Mouse (Mus musculus) brain, adult 10 weeks (tissue): ENCODE results near the gene Larp6. TPM values are rescaled to one million over a fixed set of nuclear protein-coding genes. Genes with fewer than 3 reads are reported as not detected.

Source experiments
- polyA plus RNA-seq: library from polyadenylated mRNA; stranded (reverse); fragments of 350-450 nt; fragmentation: Illumina TruSeq; extraction: RNeasy Lipid Tissue Mini Kit (QIAGEN cat#74804); gene quantifications from one replicate; pipeline ENCODE4 v1.2.3, GENCODE M21; 2015; ENCODE audit warnings: low read depth, low replicate concordance

Gene Larp6
- 30.3 TPM for polyA plus RNA-seq

DNA sequence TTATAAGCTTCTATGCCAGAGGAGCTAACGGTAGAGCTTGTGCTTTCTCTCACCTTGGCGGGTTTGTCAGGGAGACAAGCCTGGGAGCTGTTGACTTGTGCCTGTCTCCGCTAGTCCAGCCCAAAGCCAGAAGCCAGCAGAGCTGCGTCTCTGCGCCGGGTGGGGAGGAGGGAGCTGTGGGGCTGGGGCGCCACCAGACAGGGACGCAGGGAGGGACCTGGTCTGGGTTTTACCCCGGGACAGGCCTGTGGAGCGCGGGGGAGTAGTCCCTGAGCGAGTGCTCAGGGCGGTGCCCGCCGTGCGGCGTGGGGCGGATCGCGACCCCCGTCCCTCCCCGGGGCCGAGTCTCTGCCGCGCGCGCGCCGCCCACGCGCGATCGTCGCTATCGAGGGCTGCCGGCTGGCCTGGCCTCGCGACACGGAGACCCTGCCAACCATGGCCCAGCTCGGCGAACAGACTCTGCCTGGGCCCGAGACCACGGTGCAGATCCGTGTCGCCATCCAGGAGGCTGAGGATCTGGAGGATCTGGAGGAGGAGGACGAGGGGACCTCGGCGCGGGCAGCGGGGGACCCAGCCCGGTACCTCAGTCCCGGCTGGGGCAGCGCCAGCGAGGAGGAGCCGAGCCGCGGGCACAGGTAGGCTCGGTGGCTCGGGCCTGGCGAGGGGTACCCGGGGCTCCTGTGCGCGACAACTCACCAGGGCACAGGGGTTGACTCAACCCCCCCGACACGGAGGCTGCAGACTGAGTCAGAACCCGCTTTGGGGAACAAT, at the start of gene Larp6:
Larp6 (plus strand) TSS at position 219 of the 771 bp plus-strand sequence.

DNA sequence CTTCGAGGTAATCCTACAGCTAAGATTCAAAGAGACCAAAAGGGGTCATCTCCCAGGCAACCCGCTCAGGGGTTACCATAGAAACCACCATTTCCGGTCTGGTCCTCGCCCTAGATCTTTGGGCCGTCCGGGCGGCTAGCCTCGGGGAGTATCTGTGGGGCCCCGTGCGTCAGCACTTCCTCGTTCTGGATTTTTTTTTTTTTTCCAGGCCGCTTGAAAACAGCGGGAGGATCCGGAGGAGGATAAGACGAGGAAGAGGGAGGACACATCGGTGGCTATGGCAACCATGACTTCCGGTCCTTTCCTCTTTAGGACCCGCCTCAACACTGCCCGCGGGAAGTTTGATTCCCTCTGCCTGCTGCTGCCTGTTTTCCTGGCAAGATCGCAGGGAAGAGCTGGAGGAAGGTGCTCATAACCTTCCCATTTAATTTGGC, 24.9 kb upstream of the Larp6 start, which contains the start of gene Lrrc49:
Lrrc49 (minus strand) TSS at position 268 of the 434 bp plus-strand sequence.

Other genes starting within 250 kb of the Larp6 start
- 3.3 TPM for gene Thsd4, start 190.9 kb upstream of the Larp6 start, polyA plus RNA-seq
- 86.1 TPM for gene Lrrc49, start 24.8 kb upstream of the Larp6 start, polyA plus RNA-seq
- gene Uaca, start 81.6 kb downstream of the Larp6 start, polyA plus RNA-seq: 5.6 TPM